23 mouse cellular contexts compared by ENCODE assay signal in genomic region chr7:123448794-123449193, GRCm38 (mm10). TPM values are rescaled to one million over a fixed set of nuclear protein-coding genes. Genes with fewer than 3 reads are reported as not detected.
"Had no signal": no experiment of that assay in that cellular context is flagged by ENCODE, and none has a peak within 500 bp of the region (broad histone marks: within the 10 kb centered on the region; RNA-seq: fewer than 3 reads in every experiment).

No protein-coding gene starts in this region.

- H3K9ac ChIP-seq: lung, embryonic 14.5 days; midbrain, embryonic 12.5 days; neural tube, embryonic 13.5 days; neural tube, embryonic 15.5 days had no signal

- DNase-seq: lung, adult 18-20 months; lung, embryonic 14.5 days; lung, postnatal 10 days; lung, postnatal 4 days; midbrain, embryonic 14.5 days; retina, postnatal 1 day; right cerebral cortex, adult 18-20 months; right cerebral cortex, postnatal 25 days; right cerebral cortex, postnatal 4 days; spleen, adult 18-20 months; thymus, adult 18-20 months; thymus, postnatal 14 days; thymus, postnatal 4 days had no signal

- H3K4me3 ChIP-seq: midbrain, embryonic 10.5 days; midbrain, embryonic 12.5 days; myocyte; neural tube, embryonic 13.5 days; neural tube, embryonic 15.5 days had no signal

- H3K9me3 ChIP-seq: midbrain, embryonic 10.5 days; midbrain, embryonic 12.5 days; neural tube, embryonic 13.5 days; neural tube, embryonic 15.5 days had no signal

- H3K27me3 ChIP-seq: midbrain, embryonic 12.5 days; neural tube, embryonic 13.5 days; neural tube, embryonic 15.5 days had no signal

- H3K36me3 ChIP-seq: midbrain, embryonic 10.5 days; midbrain, embryonic 12.5 days; neural tube, embryonic 13.5 days; neural tube, embryonic 15.5 days had no signal

- ATAC-seq: midbrain, embryonic 16.5 days had no signal

- H3K4me1 ChIP-seq: midbrain, embryonic 10.5 days; midbrain, embryonic 12.5 days; neural tube, embryonic 13.5 days; neural tube, embryonic 15.5 days had no signal

- H3K27ac ChIP-seq: midbrain, embryonic 10.5 days; midbrain, embryonic 12.5 days; neural tube, embryonic 13.5 days; neural tube, embryonic 15.5 days had no signal

- H3K4me2 ChIP-seq: lung, embryonic 14.5 days; midbrain, embryonic 12.5 days; neural tube, embryonic 13.5 days; neural tube, embryonic 15.5 days had no signal

RNA-seq across cellular contexts. Expression of gene Aqp8, which starts 13.3 kb away (rescaled TPM):
- total RNA-seq: megakaryocyte, adult 5-6 weeks; megakaryocyte-erythroid progenitor cell, adult 5-6 weeks had no signal
- polyA plus RNA-seq: lung, embryonic 14.5 days; midbrain, embryonic 14.5 days; midbrain, embryonic 16.5 days; myocyte; neural tube, embryonic 13.5 days; neural tube, embryonic 15.5 days; stomach, embryonic 14.5 days; urinary bladder, adult 2 months had no signal

RNA-seq across cellular contexts. Expression of gene Zkscan2, which starts 51.5 kb away (rescaled TPM):
- total RNA-seq: megakaryocyte, adult 5-6 weeks; megakaryocyte-erythroid progenitor cell, adult 5-6 weeks had no signal
- polyA plus RNA-seq: myocyte had no signal
